Mouse (Mus musculus): ENCODE measurements at regions not wholly inside any gene's neighbourhood (a gene's known extent, or its start where the extent isn't known, plus 50 kb on each side); places are given as distances from the start of the nearest gene placed in this dataset.
"Not testable (repeated sequence)": the region's sequence is repeated elsewhere in the genome, so short reads cannot be mapped to it uniquely, and the experiment has no call there.

DNA sequence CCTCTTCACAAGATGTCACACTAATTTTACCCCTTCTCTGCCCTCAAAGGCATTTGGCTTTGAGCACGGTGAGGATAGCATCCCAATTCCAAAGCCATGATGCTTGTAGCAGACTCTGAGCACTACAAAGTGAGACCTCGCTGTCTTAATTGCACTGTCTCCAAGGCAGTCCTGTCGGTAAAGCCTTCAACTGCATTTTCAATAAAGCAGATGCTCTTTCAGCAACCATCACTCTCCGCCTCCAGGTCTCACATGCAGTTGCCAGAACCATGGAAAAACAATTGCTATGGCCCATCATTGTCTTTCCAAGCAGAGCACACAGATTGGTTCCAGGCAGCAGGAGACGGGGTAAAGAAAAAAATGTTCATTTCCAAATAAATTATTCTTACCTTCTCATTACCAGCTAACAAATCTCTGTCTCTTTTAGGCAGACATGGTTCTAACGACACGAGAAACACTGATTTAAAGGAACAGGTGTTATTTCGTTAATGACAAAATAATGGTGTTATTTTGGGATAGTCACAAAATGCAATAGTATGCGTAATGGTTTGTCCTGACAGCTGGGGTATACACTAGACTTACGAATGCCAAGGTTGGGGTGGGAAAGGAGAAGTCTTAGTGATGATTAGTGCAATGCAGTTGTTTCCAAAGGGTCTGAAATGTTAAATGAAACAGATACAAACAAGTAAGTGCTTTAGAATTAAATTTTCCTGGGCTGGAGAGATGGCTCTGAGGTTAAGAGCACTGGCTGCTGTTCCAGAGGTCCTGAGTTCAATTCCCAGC, 175.2 kb downstream of the Enc1 start:
- no peak for DNase-seq

DNA sequence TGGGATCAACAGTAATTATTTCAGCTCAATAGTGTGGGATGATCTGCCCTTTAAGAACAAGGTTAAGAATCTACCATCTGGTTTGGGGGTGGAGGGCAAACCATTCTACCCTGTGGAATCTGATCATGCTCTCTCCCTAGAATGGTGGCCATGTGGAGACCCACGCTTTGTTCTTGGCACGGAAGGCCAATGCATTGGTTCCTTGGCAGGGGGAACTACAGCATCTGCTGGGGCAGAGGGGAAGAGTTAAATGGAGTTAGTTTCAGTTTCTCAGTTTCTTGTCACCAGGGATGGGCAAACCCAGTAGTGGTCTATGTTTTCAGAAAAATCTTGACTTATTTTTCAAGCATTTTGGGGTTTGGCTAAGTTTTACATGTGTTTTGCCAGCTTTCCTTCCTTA, 174.5 kb downstream of the Enc1 start:
- peak; percentile 78 to 86 for DNase-seq

DNA sequence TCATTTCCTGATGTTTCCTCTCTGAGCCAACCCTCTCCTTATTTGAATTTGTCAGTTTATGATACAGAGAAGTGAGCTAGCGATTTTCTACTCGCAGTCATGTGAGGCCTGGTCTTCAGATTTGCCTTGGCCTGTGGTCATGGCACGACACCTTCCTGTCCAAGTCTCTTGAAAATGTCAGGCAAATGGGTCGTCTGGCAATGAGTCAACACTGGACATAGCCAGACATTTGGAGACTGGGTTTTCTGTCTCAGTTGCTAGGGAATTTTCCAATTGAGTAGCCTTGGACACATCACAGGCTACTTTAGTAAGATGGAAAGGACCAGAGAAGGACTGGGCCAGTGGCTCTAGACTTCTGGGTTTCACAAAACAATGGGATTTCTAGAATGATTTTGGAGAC, 171.2 kb downstream of the Enc1 start:
- peak; percentile 80 to 85 for DNase-seq

DNA sequence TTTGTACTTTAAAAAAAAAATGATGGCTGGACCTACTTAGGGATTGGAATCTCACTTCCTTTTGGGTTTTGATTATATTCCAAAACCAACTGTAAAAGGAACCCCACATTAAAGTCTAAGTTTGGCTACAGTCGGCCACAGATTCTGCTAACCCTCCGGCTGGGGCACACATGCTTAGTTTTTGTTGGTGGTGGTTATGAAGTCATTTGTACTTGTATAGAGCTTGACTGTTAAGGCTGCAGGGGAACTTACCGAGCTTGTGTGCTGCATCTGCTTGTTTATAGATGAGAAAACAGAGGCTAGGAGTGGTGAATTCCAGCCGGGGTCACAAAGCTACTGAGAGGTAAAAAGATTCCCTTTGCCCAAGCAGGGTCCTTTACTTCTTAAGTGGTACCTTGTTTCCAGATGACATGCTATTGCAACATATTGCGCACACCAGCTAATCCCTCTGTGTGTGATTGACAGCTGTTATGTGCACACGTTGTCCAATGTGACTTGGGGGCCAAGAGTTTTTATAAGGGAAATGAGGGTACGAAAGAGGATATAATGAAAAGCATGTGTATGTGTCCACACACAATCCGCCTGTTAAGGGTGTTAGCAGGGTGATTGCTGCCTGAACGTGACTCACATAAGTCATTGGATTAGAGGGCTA, 169.8 kb downstream of the Enc1 start:
- no peak for DNase-seq

GRCm38 (mm10) chr13:97409891-97410525, 169.1 kb downstream of the Enc1 start:
- DNase-seq, result peak; percentile 53 to 65

GRCm38 (mm10) chr13:97409291-97409780, 168.4 kb downstream of the Enc1 start:
- peak in 1 of 2 experiments; percentile 33 for DNase-seq

DNA sequence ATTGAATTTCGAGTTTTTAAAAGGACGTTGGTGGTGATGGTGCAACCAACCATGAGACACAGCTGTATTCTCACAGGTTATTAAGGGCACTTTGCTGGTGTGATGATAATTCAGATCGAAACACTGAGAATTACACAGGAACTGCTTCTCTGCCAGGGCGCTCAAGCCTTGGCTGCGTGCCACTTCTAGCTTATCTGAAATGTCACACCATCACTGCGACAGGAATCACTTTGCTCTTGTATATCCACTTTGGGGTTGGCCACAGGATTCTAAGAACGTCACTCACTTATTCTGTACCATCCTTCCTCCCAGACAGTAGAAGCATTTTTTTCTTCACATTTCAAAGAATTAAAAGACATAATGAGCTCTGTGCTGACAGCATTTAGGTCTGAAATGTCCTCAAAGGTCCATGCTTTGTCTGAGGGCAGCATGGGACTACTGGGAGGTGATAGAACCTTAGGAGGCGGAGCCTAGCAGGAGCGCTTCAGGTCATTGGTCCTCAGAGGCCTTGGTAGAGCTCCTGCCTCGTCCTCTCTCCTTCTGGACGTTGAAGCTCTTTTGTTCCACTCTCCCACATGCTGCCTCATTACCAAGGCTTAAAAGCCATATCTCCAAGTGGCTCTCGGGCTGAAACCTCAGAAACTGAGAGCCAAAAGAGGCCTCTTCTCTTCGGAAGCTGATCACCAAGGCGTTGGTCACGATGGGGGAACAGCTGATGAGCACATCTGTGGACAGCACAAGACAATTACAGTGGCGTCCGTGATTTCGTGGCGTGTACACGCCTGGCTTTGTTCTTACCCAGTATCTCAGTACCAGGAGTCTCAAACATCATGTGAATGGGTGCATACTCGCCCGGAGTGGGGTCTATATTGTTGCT, 167.7 kb downstream of the Enc1 start:
- DNase-seq, result peak; percentile 78 to 79

- DNase-seq, result no peak
Observed at GRCm38 (mm10) chr13:97407773-97408172, 166.9 kb downstream of the Enc1 start.

DNA sequence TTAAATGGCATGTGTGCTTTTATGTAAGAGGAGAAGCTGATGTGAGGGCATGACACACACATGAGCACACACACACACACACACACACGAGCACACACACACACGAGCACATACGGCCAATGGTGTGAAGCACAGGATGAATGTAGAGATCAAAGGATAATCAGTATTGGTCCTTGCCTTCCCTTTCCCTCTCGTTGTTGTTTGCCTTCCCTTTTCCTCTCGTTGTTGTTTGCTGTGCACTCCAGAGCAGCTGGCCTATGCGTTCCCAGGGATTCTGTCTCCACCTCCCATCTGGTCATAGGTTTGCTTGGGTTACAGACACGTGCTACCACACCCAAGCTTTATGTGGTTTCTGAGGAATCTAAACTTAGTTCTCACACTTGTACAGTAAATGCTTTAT, 165.8 kb downstream of the Enc1 start:
- no peak for DNase-seq

GRCm38 (mm10) chr13:97402164-97402761, 161.4 kb downstream of the Enc1 start:
- DNase-seq, result no peak

DNA sequence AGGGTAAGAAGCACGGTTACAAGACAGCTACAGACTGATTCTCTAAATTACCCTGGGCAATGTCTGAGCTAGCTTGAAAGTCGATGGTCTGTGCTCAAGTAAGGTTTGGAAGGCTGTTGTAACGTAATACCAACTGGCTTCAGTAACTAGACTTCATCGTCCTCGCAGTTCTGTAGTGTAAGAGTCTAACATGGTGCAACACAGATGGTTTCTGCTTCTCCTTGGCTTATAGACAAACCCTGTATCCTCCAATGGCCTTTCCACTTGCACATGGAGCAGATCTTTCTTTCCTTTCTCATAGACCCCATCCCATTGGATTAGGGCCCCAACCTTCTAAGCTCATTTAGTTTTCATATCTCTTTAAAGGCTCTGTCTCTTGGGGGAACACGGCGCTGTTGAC, 160.7 kb downstream of the Enc1 start:
- no peak for DNase-seq

DNA sequence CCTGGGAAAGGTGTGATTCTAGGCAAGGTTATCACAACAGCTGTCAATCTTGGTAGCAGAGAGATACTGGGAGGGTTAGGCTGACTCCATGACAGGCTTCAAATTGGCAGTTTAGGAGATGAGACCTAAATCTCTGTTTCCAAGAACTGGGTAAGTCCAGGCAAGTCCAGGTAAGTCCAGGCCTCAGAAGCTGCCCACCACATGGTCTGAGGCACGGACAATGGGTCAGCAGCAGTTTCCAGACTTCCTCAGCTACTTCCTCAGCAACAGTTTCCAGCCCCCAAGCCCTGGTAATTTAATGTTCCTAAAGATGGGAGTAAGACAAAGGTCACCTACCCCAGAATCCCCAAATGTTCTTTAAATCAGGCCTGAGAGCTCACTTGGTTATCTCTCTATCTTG, 157.1 kb downstream of the Enc1 start:
- no peak for DNase-seq

- no peak for DNase-seq
Observed at GRCm38 (mm10) chr13:97396899-97397640, 156.2 kb downstream of the Enc1 start.

GRCm38 (mm10) chr13:97396286-97396685, 155.4 kb downstream of the Enc1 start:
- DNase-seq, result not testable (repeated sequence)

- DNase-seq, result no peak
Observed at GRCm38 (mm10) chr13:97394756-97395454, 154.0 kb downstream of the Enc1 start.

DNA sequence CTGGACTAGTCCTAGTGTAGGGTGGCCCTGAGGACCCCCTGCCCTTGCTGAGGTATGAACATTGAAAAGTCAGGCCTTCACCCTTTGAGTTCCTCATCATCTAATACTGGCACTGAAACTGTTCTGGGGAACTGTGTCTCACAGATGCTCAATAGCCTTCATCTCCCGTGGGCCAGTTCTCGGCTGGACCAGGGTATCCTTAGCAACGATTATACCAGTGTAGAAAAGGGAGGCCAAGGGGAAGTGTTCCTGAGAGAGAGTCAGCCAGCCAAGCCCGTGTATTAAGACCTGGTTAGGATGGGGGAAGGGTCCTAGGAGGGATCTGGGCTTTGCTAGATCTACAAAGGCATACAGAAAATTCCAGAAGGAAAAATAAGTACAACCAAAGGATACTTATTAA, 153.2 kb downstream of the Enc1 start:
- DNase-seq, result no peak

DNA sequence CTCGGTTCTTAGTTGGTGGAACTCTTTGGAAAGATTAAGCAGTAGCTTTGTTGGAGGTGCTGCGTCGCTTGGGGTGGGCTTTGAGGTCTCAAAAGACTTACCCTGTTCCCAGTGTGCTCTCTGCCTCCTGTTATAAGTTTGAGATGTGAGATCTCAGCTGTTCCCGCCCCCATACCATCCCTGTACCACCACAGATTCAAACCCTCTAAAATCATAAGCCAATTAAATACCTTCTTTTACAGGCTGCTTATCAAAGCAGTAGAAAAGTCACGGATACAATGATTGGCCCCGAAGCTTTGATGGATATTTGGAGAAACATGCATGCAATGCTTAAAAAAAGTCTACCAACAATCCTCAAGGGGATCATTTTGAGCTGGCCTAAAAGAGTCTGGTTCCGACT, 152.6 kb downstream of the Enc1 start:
- DNase-seq, result no peak

GRCm38 (mm10) chr13:97390449-97390930, 149.6 kb downstream of the Enc1 start:
- peak; percentile 58 to 62 for DNase-seq

DNA sequence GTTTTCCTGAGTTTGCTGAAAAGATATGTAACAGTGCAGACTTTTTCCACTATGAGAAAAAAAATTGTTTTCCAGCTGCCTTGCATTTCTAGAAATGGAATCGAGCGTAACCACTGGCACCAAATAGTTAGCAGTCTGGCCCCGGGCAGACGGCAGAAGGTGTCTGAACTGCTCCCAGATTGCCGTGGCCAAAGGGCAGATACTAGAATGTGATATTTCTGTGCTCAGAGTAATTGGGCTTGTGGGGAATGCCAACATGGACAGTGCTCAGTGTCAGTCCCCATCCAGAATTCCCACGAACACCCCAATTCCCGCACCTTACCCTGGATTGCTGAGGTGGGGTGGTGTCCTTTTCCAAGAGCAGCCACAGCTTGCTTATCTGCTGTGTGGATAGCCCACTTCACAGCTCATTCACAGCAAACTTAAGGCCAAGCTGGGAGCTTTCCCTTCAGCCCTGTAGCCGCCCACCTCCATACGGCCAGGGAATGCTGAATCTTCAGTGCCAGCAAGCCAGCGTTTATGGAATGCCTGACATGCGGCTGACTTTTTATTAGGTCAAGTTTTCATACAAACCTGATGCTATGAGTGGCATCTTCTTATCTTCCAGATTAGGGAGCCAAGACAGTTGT, 148.1 kb downstream of the Enc1 start:
- peak; percentile 74 for DNase-seq

DNA sequence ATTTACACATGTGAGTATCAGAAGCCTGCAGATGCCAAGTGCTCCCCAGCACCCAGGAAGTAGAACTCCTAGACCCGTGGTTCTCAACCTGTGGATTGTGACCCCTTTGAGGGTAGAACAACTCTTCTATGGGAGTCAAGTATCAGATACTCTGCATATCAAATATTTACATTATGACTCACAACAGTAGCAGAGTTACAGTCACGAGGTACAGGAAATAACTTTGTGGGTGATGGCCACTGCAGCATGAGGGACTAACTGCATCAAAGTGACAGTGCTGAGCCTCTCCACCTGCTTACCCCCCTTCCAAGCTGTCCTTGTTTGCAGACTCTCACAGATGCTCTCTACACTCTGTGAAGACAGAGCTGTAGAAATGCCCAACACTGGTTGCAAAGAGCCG, 145.6 kb downstream of the Enc1 start:
- no peak for DNase-seq

All from cerebellum, postnatal 10 days (tissue).